8 mouse cellular contexts compared by ENCODE assay signal in the genomic region with DNA sequence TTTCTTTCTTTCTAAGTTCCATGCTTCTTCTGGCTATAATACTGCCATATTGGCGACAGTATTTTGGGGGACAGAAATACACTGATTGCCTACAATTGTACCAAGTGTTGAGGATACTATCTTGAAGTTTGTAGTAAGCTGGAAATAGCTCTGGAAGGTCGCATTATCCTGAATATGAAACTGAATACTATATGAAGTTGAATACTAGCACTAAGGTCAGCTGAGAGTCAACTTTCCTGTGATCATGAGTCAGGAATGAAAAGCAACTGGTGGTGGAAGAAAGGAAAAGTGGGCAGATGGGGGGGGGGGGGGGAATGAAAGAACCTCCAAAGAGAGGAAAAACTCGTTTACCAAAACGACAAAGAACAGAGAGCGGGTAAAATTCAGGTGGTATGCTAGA. TPM values are rescaled to one million over a fixed set of nuclear protein-coding genes. Genes with fewer than 3 reads are reported as not detected.
DNase-seq lines count a peak whose midpoint lies in the region; ATAC-seq and TF ChIP-seq lines count a peak whose summit lies in the region.

No protein-coding gene starts in this region.

- H3K9me3 ChIP-seq in heart, embryonic 15.5 days (replicated peaks), result no peaks in the 10 kb centered on the region
- H3K9me3 ChIP-seq in ES-E14 (ENCODE audit: control insufficient read depth, insufficient read depth, low read depth, low read length), result no peaks in the 10 kb centered on the region
- no peaks in the 10 kb centered on the region for H3K9me3 ChIP-seq in forebrain, embryonic 16.5 days (ENCODE audit: control insufficient read depth, low read length)
- no peaks in the 10 kb centered on the region for H3K9me3 ChIP-seq in liver, embryonic 16.5 days (replicated peaks; ENCODE audit: control insufficient read depth, low read length)

- 0 out of 2 replicates have a peak overlapping the region, but pooled peaks have one; percentile 43 for H3K27ac ChIP-seq in heart, embryonic 15.5 days
- H3K27ac ChIP-seq in ES-E14 (ENCODE audit: insufficient read depth, low read depth, low read length, poor library complexity, severe bottlenecking), result no peak overlapping the region
- H3K27ac ChIP-seq in forebrain, embryonic 16.5 days (ENCODE audit: low read length), result no peak overlapping the region
- no peak overlapping the region; the same call in 1 of the 2 replicates for H3K27ac ChIP-seq in liver, embryonic 16.5 days (ENCODE audit: low read length)

- 15% methylated on average over 5 of the region's 5 CpGs for WGBS in heart, embryonic 15.5 days
- 19% methylated on average over 5 of the region's 5 CpGs for WGBS in forebrain, embryonic 16.5 days
- 18% methylated on average over 5 of the region's 5 CpGs for WGBS in liver, embryonic 16.5 days (ENCODE audit: insufficient replicate concordance)

- no peak for ATAC-seq in heart, embryonic 15.5 days (replicated peaks; ENCODE audit: insufficient number of reproducible peaks, insufficient read depth, low FRiP score, low read depth)
- 0 out of 2 replicates have a peak, but pooled peaks have one; percentile 3 for ATAC-seq in forebrain, embryonic 16.5 days
- ATAC-seq in liver, embryonic 16.5 days (ENCODE audit: low read depth), result no peak

- in situ Hi-C loops in ES-E14 (cut with MboI; ENCODE audit: low sequenced_read_pairs in 2 of 2, unreplicated experiment in 2 of 2), result no loop called here

- H3K9ac ChIP-seq in heart, embryonic 15.5 days, result peak overlapping the region; percentile 71
- H3K9ac ChIP-seq in ES-E14 (ENCODE audit: insufficient read depth, low read depth, low read length, poor library complexity, severe bottlenecking), result no peak overlapping the region; the same call in 1 of the 2 replicates
- H3K9ac ChIP-seq in forebrain, embryonic 16.5 days (replicated peaks; ENCODE audit: low read depth, low read length), result peak overlapping the region; percentile 85
- peak overlapping the region; percentile 82 for H3K9ac ChIP-seq in liver, embryonic 16.5 days (ENCODE audit: low read depth, low read length)

- H3K27me3 ChIP-seq in heart, embryonic 15.5 days, result no peaks in the 10 kb centered on the region
- no peaks in the 10 kb centered on the region for H3K27me3 ChIP-seq in forebrain, embryonic 16.5 days (replicated peaks; ENCODE audit: control insufficient read depth, insufficient read depth, low read length)
- H3K27me3 ChIP-seq in liver, embryonic 16.5 days (ENCODE audit: control insufficient read depth, insufficient read depth, low read depth, low read length), result no peaks in the 10 kb centered on the region

- peak overlapping the region; percentile 71 for H3K4me2 ChIP-seq in heart, embryonic 15.5 days
- H3K4me2 ChIP-seq in forebrain, embryonic 16.5 days (ENCODE audit: low read length), result peak overlapping the region; percentile 71
- peak overlapping the region; percentile 72 for H3K4me2 ChIP-seq in liver, embryonic 16.5 days (ENCODE audit: low read depth, low read length)

- H3K4me1 ChIP-seq in heart, embryonic 15.5 days (replicated peaks), result 0 out of 2 replicates have a peak, but pooled peaks cover 4% of the 10 kb centered on the region
- no peaks in the 10 kb centered on the region for H3K4me1 ChIP-seq in ES-E14 (ENCODE audit: control insufficient read depth in 2 of 2, insufficient read depth in 2 of 2, low read length in 2 of 2, poor library complexity in 1 of 2)
- H3K4me1 ChIP-seq in forebrain, embryonic 16.5 days (replicated peaks; ENCODE audit: control insufficient read depth, insufficient read depth, low read length), result peaks cover 3% of the 10 kb centered on the region
- no peaks in the 10 kb centered on the region for H3K4me1 ChIP-seq in liver, embryonic 16.5 days (ENCODE audit: control insufficient read depth, low read depth, low read length)

- DNase-seq in heart, adult 11 months, result no peak
- no peak for DNase-seq in ES-E14 (ENCODE audit: low read depth, low spot score)
- DNase-seq in urinary bladder, postnatal 36 days (ENCODE audit: low spot score in 2 of 2), result no peak
- DNase-seq in cerebellum, postnatal 25 days, result no peak
- no peak for DNase-seq in embryo, embryonic 10 days (ENCODE audit: low spot score)

- H3K36me3 ChIP-seq in heart, embryonic 15.5 days, result no peaks in the 10 kb centered on the region
- H3K36me3 ChIP-seq in ES-E14 (ENCODE audit: control insufficient read depth, insufficient read depth, low read length, poor library complexity, severe bottlenecking), result no peaks in the 10 kb centered on the region
- 0 out of 2 replicates have a peak, but pooled peaks cover 2% of the 10 kb centered on the region for H3K36me3 ChIP-seq in forebrain, embryonic 16.5 days (ENCODE audit: control insufficient read depth, insufficient read depth)
- H3K36me3 ChIP-seq in liver, embryonic 16.5 days (ENCODE audit: control insufficient read depth, insufficient read depth), result no peaks in the 10 kb centered on the region

- peak overlapping the region; percentile 83 for H3K4me3 ChIP-seq in heart, embryonic 15.5 days
- peak overlapping the region; percentile 77 to 83 for H3K4me3 ChIP-seq in ES-E14 (ENCODE audit: insufficient read depth in 1 of 2, low read depth in 1 of 2, low read length in 2 of 2, poor library complexity in 1 of 2, severe bottlenecking in 1 of 2)
- peak overlapping the region; percentile 80 for H3K4me3 ChIP-seq in forebrain, embryonic 16.5 days (replicated peaks; ENCODE audit: low read length)
- peak overlapping the region; percentile 89 for H3K4me3 ChIP-seq in liver, embryonic 16.5 days (ENCODE audit: low read depth, low read length)

TF ChIP-seq in ES-E14, 5 proteins besides CTCF, POLR2A, EP300 and RAD21:
- TF ChIP-seq HCFC1 (IDR thresholded peaks at IDR 0.05; ENCODE audit: borderline replicate concordance, insufficient read depth, low read length) (no peak), MAFK (IDR thresholded peaks at IDR 0.05; ENCODE audit: insufficient read depth, low read depth, low read length) (no peak), ZC3H11A (IDR thresholded peaks at IDR 0.05; ENCODE audit: borderline replicate concordance, low read depth, low read length) (no peak), ZNF384 (IDR thresholded peaks at IDR 0.05; ENCODE audit: low read depth, low read length) (no peak), CHD2 (IDR thresholded peaks at IDR 0.05; ENCODE audit: low read depth, low read length) (no peak)

RNA-seq across cellular contexts. Expression of gene Ldah, which starts 0.3 kb away (rescaled TPM):
- polyA plus RNA-seq in heart, embryonic 15.5 days (2015; fragmentation: Nextera tagmentation; extraction: Ambion mirVana), result 44.3 and 48.7 TPM in 2 replicates
- 20.1 and 27.4 TPM in 2 replicates for total RNA-seq in ES-E14 (2012; rRNA removed)
- 89.2 and 96.9 TPM in 2 replicates for polyA plus RNA-seq in forebrain, embryonic 16.5 days (2015; fragmentation: Nextera tagmentation; extraction: Ambion mirVana)
- polyA plus RNA-seq in liver, embryonic 16.5 days (2015; fragmentation: Nextera tagmentation; extraction: Ambion mirVana), result 21.3 and 22.1 TPM in 2 replicates
